Mouse (Mus musculus) megakaryocyte, embryonic 14.5 days (primary cell): Measurements from ENCODE around the gene Ube2l6.

ENCODE experiments used
- FLI1 ChIP-seq: IDR thresholded peaks from 2 replicates; pipeline ENCODE4 v1.6.1; 2012; ENCODE audit warnings: low read length, inconsistent platforms, mixed read lengths
- GATA1 ChIP-seq: IDR thresholded peaks from 3 replicates; pipeline ENCODE4 v1.6.1; 2012; ENCODE audit warnings: mixed read lengths, low read length, inconsistent platforms, borderline replicate concordance

GRCm38 (mm10) chr2:84841905-84842304 is 43.3 kb downstream of the Ube2l6 start:
- TF ChIP-seq GATA1 (no peak), FLI1 (no peak)
